Mouse (Mus musculus): ENCODE measurements at regions not wholly inside any gene's neighbourhood (a gene's known extent, or its start where the extent isn't known, plus 50 kb on each side); places are given as distances from the start of the nearest gene placed in this dataset.

- TF ChIP-seq POLR2A (IDR thresholded peaks at IDR 0.05; ENCODE audit: low read depth, low read length) (no peak), CTCF (conservative IDR thresholded peaks at IDR 0.05; ENCODE audit: insufficient read depth, insufficient read length, low read depth, low read length) (no peak)
These were observed 91.6 kb downstream of the Nuf2 start for GRCm38 (mm10) chr1:169439621-169440020.

All from kidney, adult 2 months (tissue).